Mouse (Mus musculus): Measurements from ENCODE around the gene Abl2. TPM values are rescaled to one million over a fixed set of nuclear protein-coding genes. Genes with fewer than 3 reads are reported as not detected.

The Abl2 gene
- total and polyA plus RNA-seq, 2 experiments from 2014 or later = 4.6 to 29.2 TPM

DNA sequence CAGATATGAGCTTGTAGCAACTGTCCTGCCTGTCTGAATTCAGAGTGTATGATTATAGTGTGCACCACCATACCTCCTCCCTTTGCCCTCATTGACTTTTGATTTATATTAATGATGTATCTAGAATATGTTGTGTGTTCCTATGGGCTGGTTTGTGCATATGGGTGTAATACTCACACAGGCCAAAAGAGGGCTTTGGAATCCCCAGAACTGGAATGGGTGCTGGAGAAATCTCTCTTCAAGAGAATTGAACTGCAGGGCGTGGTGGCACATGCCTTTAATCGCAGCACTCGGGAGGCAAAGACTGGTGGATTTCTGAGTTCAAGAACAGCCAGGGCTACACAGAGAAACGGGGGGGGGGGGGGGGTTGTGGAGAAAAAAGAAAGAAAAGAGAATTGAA is 68.1 kb downstream of the Abl2 start:
- WGBS = 86% methylated on average over 4 of the region's 4 CpGs
- Histone ChIP-seq H3K4me2 (ENCODE audit: low read depth) (no peak overlapping the region), H3K4me3 (ENCODE audit: low read depth, low read length) (no peak overlapping the region), H3K4me1 (ENCODE audit: insufficient read depth) (no peaks in the 10 kb centered on the region), H3K36me3 (ENCODE audit: insufficient read depth) (peaks cover 40% of the 10 kb centered on the region), H3K9me3 (ENCODE audit: low read length) (no peaks in the 10 kb centered on the region), H3K27me3 (ENCODE audit: insufficient read depth, low read length) (no peaks in the 10 kb centered on the region), H3K9ac (no peak overlapping the region), H3K27ac (ENCODE audit: low read depth, low read length) (no peak overlapping the region)
- ATAC-seq = no peak
- peak; percentile 46; the same call in 1 of the 2 replicates for TF ChIP-seq CTCF (IDR thresholded peaks at IDR 0.05; ENCODE audit: low read depth)
- DNase-seq = no peak

- no peak for ATAC-seq
- H3K27me3 ChIP-seq (ENCODE audit: insufficient read depth, low read length) = no peaks in the 10 kb centered on the region
- no peak overlapping the region for H3K9ac ChIP-seq
- no peaks in the 10 kb centered on the region for H3K4me1 ChIP-seq (ENCODE audit: insufficient read depth)
- no peak for TF ChIP-seq CTCF (IDR thresholded peaks at IDR 0.05; ENCODE audit: low read depth)
- no peak overlapping the region for H3K4me3 ChIP-seq (ENCODE audit: low read depth, low read length)
- H3K36me3 ChIP-seq (ENCODE audit: insufficient read depth) = peaks cover 46% of the 10 kb centered on the region
- no peak for DNase-seq
- no peak overlapping the region for H3K4me2 ChIP-seq (ENCODE audit: low read depth)
- H3K9me3 ChIP-seq (ENCODE audit: low read length) = no peaks in the 10 kb centered on the region
- 88% methylated on average over 8 of the region's 8 CpGs for WGBS
- no peak overlapping the region for H3K27ac ChIP-seq (ENCODE audit: low read depth, low read length)
These were observed 71.4 kb downstream of the Abl2 start for GRCm38 (mm10) chr1:156629984-156630383.

- Histone ChIP-seq H3K4me1 (ENCODE audit: insufficient read depth) (no peaks in the 10 kb centered on the region), H3K4me2 (ENCODE audit: low read depth) (no peak overlapping the region), H3K9me3 (ENCODE audit: low read length) (no peaks in the 10 kb centered on the region), H3K27ac (ENCODE audit: low read depth, low read length) (no peak overlapping the region), H3K27me3 (ENCODE audit: insufficient read depth, low read length) (no peaks in the 10 kb centered on the region), H3K36me3 (ENCODE audit: insufficient read depth) (peaks cover 44% of the 10 kb centered on the region), H3K4me3 (ENCODE audit: low read depth, low read length) (no peak overlapping the region), H3K9ac (no peak overlapping the region)
- no peak for DNase-seq
- ATAC-seq = no peak
- peak; percentile 55 for TF ChIP-seq CTCF (IDR thresholded peaks at IDR 0.05; ENCODE audit: low read depth)
These were observed 72.4 kb downstream of the Abl2 start for GRCm38 (mm10) chr1:156630965-156631364.

GRCm38 (mm10) chr1:156633095-156633494 is 74.5 kb downstream of the Abl2 start:
- ATAC-seq = peak; percentile 61
- peak; percentile 58 for DNase-seq
- 76% methylated on average over 10 of the region's 10 CpGs for WGBS
- Histone ChIP-seq H3K9me3 (ENCODE audit: low read length) (no peaks in the 10 kb centered on the region), H3K36me3 (ENCODE audit: insufficient read depth) (peaks cover 57% of the 10 kb centered on the region), H3K27me3 (ENCODE audit: insufficient read depth, low read length) (no peaks in the 10 kb centered on the region), H3K4me2 (ENCODE audit: low read depth) (no peak overlapping the region), H3K27ac (ENCODE audit: low read depth, low read length) (no peak overlapping the region), H3K4me1 (ENCODE audit: insufficient read depth) (no peaks in the 10 kb centered on the region), H3K4me3 (ENCODE audit: low read depth, low read length) (no peak overlapping the region), H3K9ac (no peak overlapping the region)
- peak; percentile 63 for TF ChIP-seq CTCF (IDR thresholded peaks at IDR 0.05; ENCODE audit: low read depth)

DNA sequence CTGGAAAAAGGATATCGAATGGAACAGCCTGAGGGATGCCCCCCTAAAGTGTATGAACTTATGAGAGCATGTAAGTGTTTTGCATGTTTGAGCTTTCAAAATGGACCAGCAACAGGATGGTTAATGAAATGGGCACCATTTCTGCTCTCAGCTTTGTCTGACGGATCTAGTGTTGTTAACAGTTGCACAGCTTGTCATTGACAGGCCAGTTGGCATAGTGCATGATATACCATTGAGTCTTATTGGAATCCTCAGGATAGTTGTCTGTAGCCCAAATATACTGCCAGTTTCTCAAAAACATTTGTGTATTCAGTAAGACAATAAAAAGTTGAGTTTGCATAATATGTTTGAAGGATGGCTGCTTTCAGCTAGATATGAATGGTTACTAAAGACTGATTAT is 76.6 kb downstream of the Abl2 start:
- no peak for DNase-seq
- TF ChIP-seq CTCF (IDR thresholded peaks at IDR 0.05; ENCODE audit: low read depth) = no peak
- ATAC-seq = peak; percentile 70
- no peaks in the 10 kb centered on the region for H3K9me3 ChIP-seq (ENCODE audit: low read length)
- H3K27me3 ChIP-seq (ENCODE audit: insufficient read depth, low read length) = no peaks in the 10 kb centered on the region
- H3K9ac ChIP-seq = no peak overlapping the region
- peaks cover 53% of the 10 kb centered on the region for H3K36me3 ChIP-seq (ENCODE audit: insufficient read depth)
- H3K4me1 ChIP-seq (ENCODE audit: insufficient read depth) = no peaks in the 10 kb centered on the region
- H3K4me2 ChIP-seq (ENCODE audit: low read depth) = no peak overlapping the region
- H3K4me3 ChIP-seq (ENCODE audit: low read depth, low read length) = no peak overlapping the region
- 61% methylated on average over 2 of the region's 2 CpGs for WGBS
- no peak overlapping the region for H3K27ac ChIP-seq (ENCODE audit: low read depth, low read length)

DNA sequence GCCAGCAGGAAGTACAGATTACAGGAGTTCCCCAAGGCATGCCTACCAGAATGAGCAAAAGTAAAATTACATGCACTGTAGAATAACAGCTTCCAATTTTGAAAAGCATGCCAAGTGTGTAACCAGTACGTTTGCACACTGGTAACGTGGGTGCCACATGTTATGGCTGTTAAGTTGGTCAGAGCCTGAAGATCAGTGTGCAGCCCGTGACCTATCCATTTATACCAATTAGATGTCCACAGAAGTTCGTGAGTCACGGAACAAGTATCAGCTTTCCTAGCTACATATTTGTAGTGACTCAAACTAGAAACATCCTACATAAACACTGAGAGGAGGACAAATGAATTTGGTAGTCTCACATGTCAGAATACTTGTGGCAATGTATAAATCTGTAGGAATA is 80.9 kb downstream of the Abl2 start:
- peaks cover 54% of the 10 kb centered on the region for H3K36me3 ChIP-seq (ENCODE audit: insufficient read depth)
- no peak overlapping the region for H3K27ac ChIP-seq (ENCODE audit: low read depth, low read length)
- H3K9ac ChIP-seq = no peak overlapping the region
- H3K9me3 ChIP-seq (ENCODE audit: low read length) = no peaks in the 10 kb centered on the region
- no peaks in the 10 kb centered on the region for H3K27me3 ChIP-seq (ENCODE audit: insufficient read depth, low read length)
- WGBS = 86% methylated on average over 5 of the region's 5 CpGs
- ATAC-seq = no peak
- DNase-seq = no peak
- H3K4me1 ChIP-seq (ENCODE audit: insufficient read depth) = no peaks in the 10 kb centered on the region
- TF ChIP-seq CTCF (IDR thresholded peaks at IDR 0.05; ENCODE audit: low read depth) = no peak
- H3K4me2 ChIP-seq (ENCODE audit: low read depth) = no peak overlapping the region
- no peak overlapping the region for H3K4me3 ChIP-seq (ENCODE audit: low read depth, low read length)

- Histone ChIP-seq H3K27me3 (ENCODE audit: insufficient read depth, low read length) (no peaks in the 10 kb centered on the region), H3K9ac (no peak overlapping the region), H3K27ac (ENCODE audit: low read depth, low read length) (no peak overlapping the region), H3K9me3 (ENCODE audit: low read length) (no peaks in the 10 kb centered on the region), H3K4me1 (ENCODE audit: insufficient read depth) (no peaks in the 10 kb centered on the region), H3K4me2 (ENCODE audit: low read depth) (no peak overlapping the region), H3K36me3 (ENCODE audit: insufficient read depth) (peaks cover 47% of the 10 kb centered on the region), H3K4me3 (ENCODE audit: low read depth, low read length) (no peak overlapping the region)
- TF ChIP-seq CTCF (IDR thresholded peaks at IDR 0.05; ENCODE audit: low read depth) = peak; percentile 51
- WGBS = 51% methylated on average over 4 of the region's 4 CpGs
- DNase-seq (peak; percentile 47), ATAC-seq (peak; percentile 37; the same call in 1 of the 2 replicates)
These were observed 82.0 kb downstream of the Abl2 start for GRCm38 (mm10) chr1:156640577-156640976.

GRCm38 (mm10) chr1:156641808-156642207 is 83.2 kb downstream of the Abl2 start:
- Histone ChIP-seq H3K36me3 (ENCODE audit: insufficient read depth) (peaks cover 40% of the 10 kb centered on the region), H3K4me1 (ENCODE audit: insufficient read depth) (no peaks in the 10 kb centered on the region), H3K4me2 (ENCODE audit: low read depth) (no peak overlapping the region), H3K9ac (no peak overlapping the region), H3K27me3 (ENCODE audit: insufficient read depth, low read length) (no peaks in the 10 kb centered on the region), H3K4me3 (ENCODE audit: low read depth, low read length) (no peak overlapping the region), H3K9me3 (ENCODE audit: low read length) (no peaks in the 10 kb centered on the region), H3K27ac (ENCODE audit: low read depth, low read length) (no peak overlapping the region)
- DNase-seq (no peak), ATAC-seq (no peak)
- 92% methylated on average over 10 of the region's 10 CpGs for WGBS
- no peak for TF ChIP-seq CTCF (IDR thresholded peaks at IDR 0.05; ENCODE audit: low read depth)

Measured in forebrain, postnatal 0 days (tissue).